Mouse (Mus musculus) neural tube, embryonic 12.5 days (tissue): ENCODE data around the gene Tom1l2. TPM values are rescaled to one million over a fixed set of nuclear protein-coding genes. Genes with fewer than 3 reads are reported as not detected.

Source experiments
- ATAC-seq: fragments of 200-750 bp; cut with Nextera tagmentation; 2 replicates; pipeline ENCODE4 v1.8.0; 2017; ENCODE audit warnings: low read depth, mild to moderate bottlenecking, moderate TSS enrichment, moderate library complexity; ENCODE audit not compliant: low FRiP score
- H3K27ac ChIP-seq: fragments of 300-500 bp; sonication (generic); 2 replicates; pipeline ENCODE4 v1.5.1; 2016
- H3K27me3 ChIP-seq: fragments of 300-500 bp; sonication (generic); replicated peaks from 2 replicates; pipeline ENCODE4 v1.6.1; 2016; ENCODE audit warnings: mild to moderate bottlenecking
- H3K36me3 ChIP-seq: fragments of 300-500 bp; sonication (generic); 2 replicates; pipeline ENCODE4 v1.6.1; 2016; ENCODE audit warnings: mild to moderate bottlenecking
- H3K4me1 ChIP-seq: fragments of 300-500 bp; sonication (generic); 2 replicates; pipeline ENCODE4 v1.6.1; 2016
- H3K4me2 ChIP-seq: fragments of 300-500 bp; sonication (generic); replicated peaks from 2 replicates; pipeline ENCODE4 v1.6.1; 2016; ENCODE audit warnings: mild to moderate bottlenecking
- H3K4me3 ChIP-seq: fragments of 300-500 bp; sonication (generic); 2 replicates; pipeline ENCODE4 v1.5.1; 2016
- H3K9ac ChIP-seq: fragments of 300-500 bp; sonication (generic); 2 replicates; pipeline ENCODE4 v1.6.1; 2016; ENCODE audit warnings: mild to moderate bottlenecking
- H3K9me3 ChIP-seq: fragments of 300-500 bp; sonication (generic); 2 replicates; pipeline ENCODE4 v1.6.1; 2016; ENCODE audit warnings: mild to moderate bottlenecking
- WGBS: fragments of 180-500 bp; shearing (Covaris S2); methylation state at CpG from one replicate; pipeline ENCODE4 v1.1.7; 2016; 5-methylcytosine and 5-hydroxymethylcytosine counted together
- polyA plus RNA-seq: library from polyadenylated mRNA; unstranded; fragments of >200 nt; fragmentation: Nextera tagmentation; extraction: Ambion mirVana; gene quantifications from 2 replicates; pipeline ENCODE4 v1.2.1, GENCODE M21; 2016

The Tom1l2 gene
- polyA plus RNA-seq, 1 experiment from 2014 or later, result 46.7 TPM

DNA sequence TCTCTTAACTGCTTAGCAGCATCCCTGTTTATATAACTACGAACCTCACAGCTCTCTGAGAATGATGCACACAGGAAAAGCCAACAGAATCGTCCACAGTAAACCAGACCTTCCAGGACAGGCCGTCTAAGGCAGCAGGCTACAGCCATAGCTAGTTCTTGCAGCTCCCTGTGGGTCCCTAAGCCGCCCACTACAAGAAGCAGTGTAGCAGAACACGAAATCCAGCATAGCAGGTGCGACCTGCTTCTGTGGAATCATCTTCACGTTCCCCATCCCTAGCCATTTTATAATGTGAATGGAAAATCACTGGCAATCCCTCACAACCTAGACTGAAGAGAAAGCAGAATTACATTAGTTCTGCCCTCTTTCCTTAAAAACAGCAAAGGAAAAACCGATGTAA, 35.8 kb downstream of the Tom1l2 start:
- WGBS, result 81% methylated on average over 8 of the region's 8 CpGs
- Histone ChIP-seq H3K27me3 (no peaks in the 10 kb centered on the region), H3K4me3 (no peak overlapping the region), H3K36me3 (no peaks in the 10 kb centered on the region), H3K4me2 (no peak overlapping the region), H3K4me1 (peaks cover 52% of the 10 kb centered on the region), H3K9ac (0 out of 2 replicates have a peak overlapping the region, but pooled peaks have one; percentile 5), H3K27ac (no peak overlapping the region), H3K9me3 (no peaks in the 10 kb centered on the region)
- ATAC-seq, result no peak

GRCm38 (mm10) chr11:60316250-60316649, 36.5 kb downstream of the Tom1l2 start:
- H3K9ac ChIP-seq, result no peak overlapping the region
- H3K36me3 ChIP-seq, result no peaks in the 10 kb centered on the region
- ATAC-seq, result no peak
- no peaks in the 10 kb centered on the region for H3K9me3 ChIP-seq
- H3K4me3 ChIP-seq, result no peak overlapping the region
- WGBS, result 63% methylated on average over 7 of the region's 7 CpGs
- no peaks in the 10 kb centered on the region for H3K27me3 ChIP-seq
- H3K4me1 ChIP-seq, result peaks cover 59% of the 10 kb centered on the region
- no peak overlapping the region for H3K27ac ChIP-seq
- H3K4me2 ChIP-seq, result no peak overlapping the region

GRCm38 (mm10) chr11:60311025-60311854, 41.5 kb downstream of the Tom1l2 start:
- Histone ChIP-seq H3K9me3 (no peaks in the 10 kb centered on the region), H3K27ac (peak overlapping the region; percentile 90), H3K4me3 (no peak overlapping the region), H3K36me3 (no peaks in the 10 kb centered on the region), H3K9ac (peak overlapping the region; percentile 51), H3K4me2 (peak overlapping the region; percentile 44), H3K27me3 (no peaks in the 10 kb centered on the region), H3K4me1 (peaks cover 39% of the 10 kb centered on the region)
- WGBS, result 2% methylated on average over 8 of the region's 8 CpGs
- ATAC-seq, result peak; percentile 95

GRCm38 (mm10) chr11:60309875-60310274, 42.8 kb downstream of the Tom1l2 start:
- H3K4me1 ChIP-seq, result peaks cover 38% of the 10 kb centered on the region
- no peaks in the 10 kb centered on the region for H3K27me3 ChIP-seq
- no peak overlapping the region for H3K9ac ChIP-seq
- no peak overlapping the region for H3K4me3 ChIP-seq
- H3K27ac ChIP-seq, result no peak overlapping the region
- no peak overlapping the region for H3K4me2 ChIP-seq
- H3K36me3 ChIP-seq, result no peaks in the 10 kb centered on the region
- no peaks in the 10 kb centered on the region for H3K9me3 ChIP-seq
- no peak for ATAC-seq

DNA sequence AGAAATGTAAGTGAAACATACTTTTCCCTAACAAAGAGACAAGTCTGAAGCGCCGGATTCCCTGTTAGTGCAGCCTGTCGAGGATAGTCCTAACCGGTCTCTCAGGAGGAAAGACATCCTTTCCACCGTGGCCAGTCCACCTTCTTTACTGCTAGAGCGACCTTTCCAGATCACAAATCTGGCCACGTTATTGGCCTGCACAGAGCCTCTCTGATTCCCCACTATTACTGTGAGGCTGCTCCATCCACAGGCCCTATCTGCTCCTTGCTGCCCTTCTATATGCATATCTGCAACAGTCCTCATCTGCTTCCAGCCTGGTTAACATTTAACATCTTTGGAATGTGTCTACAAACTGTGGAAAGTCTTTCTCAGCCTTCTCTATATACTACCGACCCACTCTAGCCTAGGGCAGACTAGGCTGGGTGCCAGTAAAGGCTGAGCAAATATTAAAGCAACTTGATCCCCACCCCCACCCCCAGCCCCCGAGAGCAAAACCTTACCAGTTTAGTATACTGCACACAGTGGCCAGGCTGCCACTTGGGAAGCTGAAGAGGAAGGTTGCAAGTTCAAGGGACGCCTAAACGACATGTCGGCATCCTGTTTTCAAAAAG, 44.1 kb downstream of the Tom1l2 start:
- Histone ChIP-seq H3K9me3 (no peaks in the 10 kb centered on the region), H3K27ac (0 out of 2 replicates have a peak overlapping the region, but pooled peaks have one; percentile 3), H3K9ac (no peak overlapping the region), H3K4me2 (no peak overlapping the region), H3K4me1 (peaks cover 38% of the 10 kb centered on the region), H3K4me3 (no peak overlapping the region), H3K36me3 (no peaks in the 10 kb centered on the region), H3K27me3 (no peaks in the 10 kb centered on the region)
- WGBS, result 76% methylated on average over 12 of the region's 12 CpGs
- ATAC-seq, result no peak

DNA sequence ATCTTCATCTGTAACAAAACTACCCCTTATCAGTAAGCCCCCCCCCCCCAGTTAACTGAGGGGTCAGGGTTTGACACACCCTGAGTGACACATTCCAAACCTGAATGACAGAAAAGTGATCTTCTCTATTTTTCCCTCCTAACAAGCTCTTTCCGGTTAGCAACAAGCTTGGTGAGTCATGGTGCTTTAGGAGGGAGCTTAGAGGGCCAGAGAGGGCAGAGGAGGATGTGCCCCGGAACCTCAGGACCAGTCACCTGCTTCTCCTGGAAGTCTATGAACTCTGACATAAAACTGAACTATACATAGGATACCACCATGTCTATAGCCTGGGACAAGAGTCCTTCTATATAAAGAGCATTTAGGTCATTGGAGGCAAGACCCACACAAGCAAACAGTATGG, 44.6 kb downstream of the Tom1l2 start:
- no peaks in the 10 kb centered on the region for H3K36me3 ChIP-seq
- 91% methylated on average over 2 of the region's 2 CpGs for WGBS
- no peak overlapping the region for H3K4me2 ChIP-seq
- H3K4me1 ChIP-seq, result peaks cover 38% of the 10 kb centered on the region
- no peaks in the 10 kb centered on the region for H3K9me3 ChIP-seq
- H3K27ac ChIP-seq, result no peak overlapping the region
- H3K27me3 ChIP-seq, result no peaks in the 10 kb centered on the region
- no peak overlapping the region for H3K4me3 ChIP-seq
- ATAC-seq, result no peak
- H3K9ac ChIP-seq, result no peak overlapping the region

DNA sequence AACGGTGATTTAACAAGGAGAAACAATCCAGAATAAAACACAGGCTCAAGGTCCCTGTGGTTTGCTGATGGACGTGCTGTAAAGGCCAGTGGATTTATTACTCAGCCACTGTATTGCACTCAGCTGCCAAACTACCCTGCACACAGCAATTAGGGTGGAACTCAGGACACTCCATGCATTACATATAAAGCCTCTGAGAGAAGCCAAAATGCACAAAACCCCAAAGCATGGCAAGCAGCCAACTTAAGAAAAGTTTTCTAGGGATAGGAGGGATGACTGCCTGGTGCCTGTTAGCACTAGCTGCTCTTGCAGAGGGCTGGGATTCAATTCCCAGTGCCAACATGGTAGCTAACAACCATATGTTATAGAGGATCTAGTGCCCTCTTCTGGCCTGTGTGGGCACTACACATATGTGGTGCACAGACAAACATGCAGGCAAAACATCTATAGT, 45.3 kb downstream of the Tom1l2 start:
- peaks cover 33% of the 10 kb centered on the region for H3K4me1 ChIP-seq
- no peak overlapping the region for H3K4me2 ChIP-seq
- H3K9ac ChIP-seq, result no peak overlapping the region
- H3K36me3 ChIP-seq, result no peaks in the 10 kb centered on the region
- no peak overlapping the region for H3K4me3 ChIP-seq
- no peaks in the 10 kb centered on the region for H3K9me3 ChIP-seq
- WGBS, result 68% methylated on average over 2 of the region's 2 CpGs
- H3K27ac ChIP-seq, result no peak overlapping the region
- no peak for ATAC-seq
- no peaks in the 10 kb centered on the region for H3K27me3 ChIP-seq

GRCm38 (mm10) chr11:60306834-60307233, 45.9 kb downstream of the Tom1l2 start:
- Histone ChIP-seq H3K4me1 (peaks cover 33% of the 10 kb centered on the region), H3K9me3 (no peaks in the 10 kb centered on the region)
- 63% methylated on average over 4 of the region's 4 CpGs for WGBS

GRCm38 (mm10) chr11:60305611-60306010, 47.1 kb downstream of the Tom1l2 start:
- Histone ChIP-seq H3K36me3 (no peaks in the 10 kb centered on the region), H3K4me2 (no peak overlapping the region), H3K27me3 (no peaks in the 10 kb centered on the region), H3K27ac (no peak overlapping the region), H3K4me1 (peaks cover 32% of the 10 kb centered on the region), H3K9me3 (no peaks in the 10 kb centered on the region), H3K4me3 (no peak overlapping the region), H3K9ac (no peak overlapping the region)
- 57% methylated on average over 4 of the region's 4 CpGs for WGBS
- ATAC-seq, result no peak

More at GRCm38 (mm10) chr11:60306834-60307233, 45.9 kb downstream of the Tom1l2 start:
- Histone ChIP-seq H3K27me3 (no peaks in the 10 kb centered on the region), H3K9ac (no peak overlapping the region), H3K4me2 (no peak overlapping the region), H3K36me3 (no peaks in the 10 kb centered on the region), H3K27ac (no peak overlapping the region), H3K4me3 (no peak overlapping the region)
- ATAC-seq, result no peak

GRCm38 (mm10) chr11:60303497-60303896, 49.2 kb downstream of the Tom1l2 start:
- ATAC-seq, result no peak
- Histone ChIP-seq H3K27me3 (no peaks in the 10 kb centered on the region), H3K27ac (no peak overlapping the region), H3K4me3 (no peak overlapping the region), H3K4me1 (peaks cover 27% of the 10 kb centered on the region), H3K9ac (no peak overlapping the region), H3K9me3 (no peaks in the 10 kb centered on the region), H3K4me2 (no peak overlapping the region), H3K36me3 (no peaks in the 10 kb centered on the region)
- 84% methylated on average over 2 of the region's 2 CpGs for WGBS

- no peak overlapping the region for H3K4me3 ChIP-seq
- H3K4me2 ChIP-seq, result no peak overlapping the region
- 80% methylated on average over 10 of the region's 10 CpGs for WGBS
- H3K4me1 ChIP-seq, result peaks cover 21% of the 10 kb centered on the region
- H3K36me3 ChIP-seq, result no peaks in the 10 kb centered on the region
- H3K9me3 ChIP-seq, result no peaks in the 10 kb centered on the region
- no peak overlapping the region for H3K9ac ChIP-seq
- ATAC-seq, result no peak
- H3K27me3 ChIP-seq, result no peaks in the 10 kb centered on the region
- H3K27ac ChIP-seq, result peak overlapping the region; percentile 26; the same call in 1 of the 2 replicates
Measured at GRCm38 (mm10) chr11:60302354-60303083, 50.2 kb downstream of the Tom1l2 start.

GRCm38 (mm10) chr11:60301588-60302208, 51.0 kb downstream of the Tom1l2 start:
- H3K4me3 ChIP-seq, result no peak overlapping the region
- H3K27ac ChIP-seq, result peak overlapping the region; percentile 26; the same call in 1 of the 2 replicates
- no peaks in the 10 kb centered on the region for H3K36me3 ChIP-seq
- no peaks in the 10 kb centered on the region for H3K9me3 ChIP-seq
- 0 out of 2 replicates have a peak overlapping the region, but pooled peaks have one; percentile 16 for H3K4me2 ChIP-seq
- H3K4me1 ChIP-seq, result peaks cover 21% of the 10 kb centered on the region
- WGBS, result 27% methylated on average over 5 of the region's 5 CpGs
- H3K27me3 ChIP-seq, result no peaks in the 10 kb centered on the region
- no peak overlapping the region for H3K9ac ChIP-seq
- no peak for ATAC-seq
